Mouse (Mus musculus) C2C12 (cell line): ENCODE data around the gene Nek8. TPM values are rescaled to one million over a fixed set of nuclear protein-coding genes. Genes with fewer than 3 reads are reported as not detected.

Experiments
- H3K27me3 ChIP-seq: one replicate; pipeline ENCODE4 v1.6.1; 2011; ENCODE audit not compliant: control insufficient read depth, insufficient read depth, insufficient read length
- H3K36me3 ChIP-seq: one replicate; pipeline ENCODE4 v1.6.1; 2011; ENCODE audit not compliant: control insufficient read depth, insufficient read depth
- H3K4me3 ChIP-seq: one replicate; pipeline ENCODE4 v1.5.1; 2011; ENCODE audit warnings: mild to moderate bottlenecking, control low read depth; ENCODE audit not compliant: poor library complexity, insufficient read depth, severe bottlenecking
- H3K79me2 ChIP-seq: one replicate; pipeline ENCODE4 v1.6.1; 2011; ENCODE audit not compliant: control insufficient read depth, insufficient read depth
- H3K79me3 ChIP-seq: one replicate; pipeline ENCODE4 v1.6.1; 2011; ENCODE audit warnings: low read depth, control low read depth
- H3ac ChIP-seq: one replicate; pipeline ENCODE3; 2011; ENCODE audit warnings: low read depth; ENCODE audit not compliant: control insufficient read depth, insufficient read length
- CEBPB ChIP-seq: IDR thresholded peaks from one replicate; pipeline ENCODE4 v1.6.1; 2011; ENCODE audit warnings: low read depth, mild to moderate bottlenecking, control low read depth, moderate library complexity
- CTCF ChIP-seq: IDR thresholded peaks from one replicate; pipeline ENCODE4 v1.5.1; 2011; ENCODE audit not compliant: control insufficient read depth, insufficient read depth, insufficient read length
- FOSL1 ChIP-seq: IDR thresholded peaks from one replicate; pipeline ENCODE4 v1.8.0; 2011; ENCODE audit warnings: mild to moderate bottlenecking, low read length; ENCODE audit not compliant: poor library complexity, insufficient read depth, severe bottlenecking
- MAX ChIP-seq: IDR thresholded peaks from one replicate; pipeline ENCODE4 v1.6.1; 2011; ENCODE audit warnings: mild to moderate bottlenecking, control low read depth
- MYOD1 ChIP-seq: IDR thresholded peaks from one replicate; pipeline ENCODE4 v1.6.1; 2011; ENCODE audit warnings: low read depth; ENCODE audit not compliant: control insufficient read depth, insufficient read length
- MYOG ChIP-seq: IDR thresholded peaks from one replicate; pipeline ENCODE4 v1.6.1; 2011; ENCODE audit not compliant: control insufficient read depth, insufficient read length; ENCODE audit errors: extremely low read depth
- USF1 ChIP-seq: IDR thresholded peaks from one replicate; pipeline ENCODE4 v1.6.1; 2011; ENCODE audit warnings: low read depth, mild to moderate bottlenecking, control low read depth, moderate library complexity
- polyA plus RNA-seq: library from polyadenylated mRNA; unstranded; fragments of >200 nt; fragmentation: generic; extraction: Trizol; gene quantifications from one replicate; pipeline ENCODE4 v1.2.1, GENCODE M21; 2012; ENCODE audit warnings: missing spikeins

Nek8 gene
- polyA plus RNA-seq, 1 experiment: 8.9 TPM

DNA sequence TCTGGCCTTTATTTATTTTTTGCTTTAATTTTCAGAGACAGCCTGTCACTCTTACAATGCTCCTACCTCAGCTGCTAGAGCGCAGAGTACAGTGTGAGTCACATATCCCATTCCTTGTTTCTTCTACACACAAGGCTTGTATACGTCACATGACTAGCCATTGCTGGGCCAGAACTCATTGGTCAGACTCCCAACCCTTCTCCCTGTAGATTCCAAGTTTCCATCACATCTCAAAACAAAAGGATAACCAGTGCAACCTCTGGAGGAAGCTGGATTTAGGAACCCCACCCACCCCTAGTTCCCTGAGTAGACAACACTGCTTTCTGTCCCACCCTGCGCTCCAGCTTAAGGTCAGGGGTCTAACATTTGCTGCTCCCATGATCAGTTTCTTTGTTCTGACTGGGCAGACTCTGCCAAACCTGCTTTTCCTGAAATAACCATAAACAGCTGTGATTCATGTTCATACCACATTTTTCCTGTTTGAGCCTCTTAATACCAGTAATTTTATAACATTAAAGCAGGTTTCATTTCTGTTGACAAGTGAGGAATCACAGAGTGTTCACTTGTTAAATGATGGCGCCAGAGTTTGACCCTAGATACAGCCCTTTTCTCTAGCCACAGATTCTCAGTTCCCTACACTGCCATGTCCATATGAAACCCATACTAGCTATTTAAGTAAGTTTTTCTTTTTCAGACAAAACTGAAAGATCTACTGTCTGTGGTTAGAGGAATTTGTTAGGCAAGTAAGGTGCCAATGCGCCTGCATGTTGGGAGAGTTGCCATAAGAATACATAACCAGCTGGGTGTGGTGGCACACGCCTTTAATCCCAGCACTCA is 29.6 kb downstream of the Nek8 start:
- Histone ChIP-seq H3ac (no peak overlapping the region), H3K79me3 (no peaks in the 10 kb centered on the region), H3K36me3 (peaks cover 72% of the 10 kb centered on the region), H3K79me2 (peaks cover 5% of the 10 kb centered on the region), H3K4me3 (no peak overlapping the region), H3K27me3 (no peaks in the 10 kb centered on the region)
- TF ChIP-seq FOSL1 (no peak), CTCF (no peak), MYOG (no peak), MAX (no peak), USF1 (peak; percentile 36)

DNA sequence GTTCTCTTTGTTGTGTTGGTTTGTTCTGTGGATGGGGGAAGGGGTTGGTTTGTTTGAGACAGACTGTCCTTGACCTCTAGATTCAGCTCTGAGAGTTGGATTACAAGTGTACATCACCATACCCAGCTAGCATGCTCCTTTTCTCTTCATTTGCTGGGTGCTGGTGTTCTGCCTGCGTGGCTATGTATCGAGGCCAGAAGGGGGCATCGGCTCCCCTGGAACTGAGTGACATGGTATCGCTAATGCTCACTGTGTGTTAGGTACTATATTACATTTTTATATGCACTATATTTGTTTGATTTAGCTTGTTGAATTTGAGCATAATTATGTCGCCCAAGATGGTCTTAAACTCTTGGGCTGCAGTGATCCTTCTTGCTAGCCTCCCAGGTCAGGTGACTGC is 30.3 kb downstream of the Nek8 start:
- Histone ChIP-seq H3K36me3 (peaks cover 65% of the 10 kb centered on the region), H3K4me3 (no peak overlapping the region), H3ac (no peak overlapping the region), H3K27me3 (no peaks in the 10 kb centered on the region), H3K79me2 (peaks cover 13% of the 10 kb centered on the region), H3K79me3 (peaks cover 5% of the 10 kb centered on the region)
- TF ChIP-seq USF1 (no peak), CTCF (peak; percentile 0)

DNA sequence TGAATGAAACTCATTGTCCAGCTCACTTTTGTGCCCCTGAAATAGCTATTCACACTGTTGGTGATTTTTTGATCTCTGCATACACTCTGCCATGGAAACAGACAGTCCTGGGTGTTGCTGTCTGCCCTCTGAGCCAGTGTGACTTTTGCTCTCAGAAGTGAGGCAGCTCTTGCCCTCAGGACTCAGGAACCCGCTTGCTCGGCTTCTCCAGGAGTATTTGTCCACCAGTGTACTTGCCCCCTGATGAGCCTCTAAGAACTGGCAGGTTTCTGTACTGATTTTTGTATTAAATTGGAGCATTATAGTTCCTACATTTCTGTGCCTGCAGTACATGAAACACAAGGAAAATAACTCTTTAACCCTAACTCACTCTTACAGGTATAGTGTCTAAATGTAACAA is 33.0 kb downstream of the Nek8 start:
- no peaks in the 10 kb centered on the region for H3K27me3 ChIP-seq
- peaks cover 42% of the 10 kb centered on the region for H3K36me3 ChIP-seq
- H3K79me3 ChIP-seq: peaks cover 15% of the 10 kb centered on the region
- H3K79me2 ChIP-seq: peaks cover 39% of the 10 kb centered on the region
- no peak overlapping the region for H3ac ChIP-seq
- H3K4me3 ChIP-seq: no peak overlapping the region
- TF ChIP-seq FOSL1 (no peak), CEBPB (no peak), CTCF (no peak), MAX (no peak), MYOG (no peak), USF1 (no peak), MYOD1 (no peak)

GRCm38 (mm10) chr11:78140665-78141064 is 35.8 kb downstream of the Nek8 start:
- H3K27me3 ChIP-seq: no peaks in the 10 kb centered on the region
- H3K79me3 ChIP-seq: peaks cover 38% of the 10 kb centered on the region
- H3K4me3 ChIP-seq: no peak overlapping the region
- no peak overlapping the region for H3ac ChIP-seq
- H3K79me2 ChIP-seq: peaks cover 66% of the 10 kb centered on the region
- TF ChIP-seq CTCF: no peak
- TF ChIP-seq CEBPB: no peak
- TF ChIP-seq MAX: no peak
- no peak for TF ChIP-seq USF1
- TF ChIP-seq FOSL1: no peak
- no peak for TF ChIP-seq MYOD1
- TF ChIP-seq MYOG: no peak
- H3K36me3 ChIP-seq: peaks cover 25% of the 10 kb centered on the region

DNA sequence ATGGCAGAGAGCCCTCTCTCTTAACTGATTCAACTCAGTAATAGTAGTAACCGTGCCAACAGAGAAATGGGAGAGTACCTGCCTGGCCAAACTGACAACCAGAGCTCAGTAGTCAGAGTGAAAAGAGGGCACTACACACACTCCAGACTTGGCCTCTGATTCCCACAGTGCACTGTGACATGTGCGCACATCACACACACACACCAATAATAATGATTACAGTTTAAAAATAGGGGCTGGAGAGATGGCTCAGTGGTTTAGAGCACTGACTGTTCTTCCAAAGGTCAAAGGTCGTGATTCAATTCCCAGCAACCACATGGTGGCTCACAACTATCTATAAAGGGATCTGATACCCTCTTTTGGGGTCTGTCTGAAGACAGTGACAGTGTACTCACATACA is 38.5 kb downstream of the Nek8 start:
- H3K4me3 ChIP-seq: no peak overlapping the region
- H3K36me3 ChIP-seq: peaks cover 2% of the 10 kb centered on the region
- no peak overlapping the region for H3ac ChIP-seq
- H3K79me3 ChIP-seq: peaks cover 54% of the 10 kb centered on the region
- H3K27me3 ChIP-seq: no peaks in the 10 kb centered on the region
- peaks cover 93% of the 10 kb centered on the region for H3K79me2 ChIP-seq
- no peak for TF ChIP-seq MYOG
- no peak for TF ChIP-seq FOSL1
- TF ChIP-seq MYOD1: no peak
- TF ChIP-seq MAX: no peak
- TF ChIP-seq CEBPB: no peak
- TF ChIP-seq USF1: no peak
- TF ChIP-seq CTCF: no peak

GRCm38 (mm10) chr11:78137584-78137983 is 38.9 kb downstream of the Nek8 start:
- Histone ChIP-seq H3K79me3 (peaks cover 58% of the 10 kb centered on the region), H3K4me3 (no peak overlapping the region), H3K36me3 (no peaks in the 10 kb centered on the region), H3K79me2 (peaks cover 97% of the 10 kb centered on the region), H3K27me3 (no peaks in the 10 kb centered on the region), H3ac (no peak overlapping the region)
- TF ChIP-seq MYOD1 (no peak), USF1 (no peak), FOSL1 (no peak), MYOG (no peak), CTCF (no peak), MAX (no peak), CEBPB (no peak)
